In the genomic region with DNA sequence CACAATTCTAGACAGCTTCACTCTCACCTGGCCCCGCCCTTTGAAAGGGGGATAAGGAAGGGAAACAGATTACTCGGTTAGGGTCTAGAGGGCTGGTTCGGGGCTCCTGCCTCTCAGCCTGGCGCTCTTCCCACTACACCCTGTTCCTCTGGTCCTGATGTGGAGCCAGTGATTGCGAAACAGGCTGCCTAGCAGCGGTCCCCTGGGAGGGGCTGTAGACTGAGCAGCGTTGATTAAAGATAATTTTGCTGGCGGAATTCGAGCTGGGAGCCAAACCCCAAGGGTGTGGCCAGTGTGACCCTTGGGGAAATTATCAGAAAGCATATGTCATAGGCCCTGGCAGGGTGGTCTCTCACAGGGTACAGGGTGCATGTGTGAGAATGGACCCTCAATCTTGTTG, we compare ENCODE assay signal across 8 mouse cellular contexts. TPM values are rescaled to one million over a fixed set of nuclear protein-coding genes. Genes with fewer than 3 reads are reported as not detected.
DNase-seq lines count a peak whose midpoint lies in the region; ATAC-seq and TF ChIP-seq lines count a peak whose summit lies in the region.

No protein-coding gene starts in this region.

- no peak overlapping the region for H3K27ac ChIP-seq in stomach, postnatal 0 days (replicated peaks)

- H3K4me3 ChIP-seq in lung, adult 2 months (replicated peaks; ENCODE audit: extremely low read depth, low read depth, low read length), result no peak overlapping the region
- no peak overlapping the region for H3K4me3 ChIP-seq in stomach, postnatal 0 days (ENCODE audit: low read depth, low read length)

- WGBS in lung, adult 2 months, result 45% methylated on average over 9 of the region's 9 CpGs
- WGBS in stomach, postnatal 0 days, result 33% methylated on average over 9 of the region's 9 CpGs

- H3K27me3 ChIP-seq in stomach, postnatal 0 days (ENCODE audit: control insufficient read depth, insufficient read depth, low read length), result no peaks in the 10 kb centered on the region

- no peak overlapping the region for H3K4me2 ChIP-seq in stomach, postnatal 0 days (replicated peaks; ENCODE audit: low read depth)

- peaks cover 13% of the 10 kb centered on the region for H3K4me1 ChIP-seq in lung, adult 2 months (ENCODE audit: control insufficient read depth, insufficient read depth, low read length)
- no peaks in the 10 kb centered on the region; the same call in 1 of the 2 replicates for H3K4me1 ChIP-seq in stomach, postnatal 0 days (replicated peaks; ENCODE audit: control insufficient read depth, insufficient read depth)

- DNase-seq in lung, adult 18-20 months, result peak; percentile 64 to 70
- no peak for DNase-seq in lung, adult 2 months
- DNase-seq in gastrocnemius, adult 8-10 months (ENCODE audit: low spot score in 2 of 2), result peak; percentile 69 to 76
- DNase-seq in kidney, postnatal 14 days, result peak; percentile 68
- DNase-seq in stomach, postnatal 0 days (ENCODE audit: low spot score), result peak; percentile 50
- DNase-seq in natural killer cell, adult 2 months (ENCODE audit: low spot score in 2 of 2), result no peak
- DNase-seq in right cerebral cortex, adult 2 months (ENCODE audit: low spot score in 2 of 2), result no peak
- DNase-seq in cerebellum, postnatal 14 days, result no peak

- no peaks in the 10 kb centered on the region for H3K36me3 ChIP-seq in stomach, postnatal 0 days (ENCODE audit: control insufficient read depth, insufficient read depth, low read length)

- TF ChIP-seq EP300 in stomach, postnatal 0 days (optimal IDR thresholded peaks at IDR 0.05), result no peak

- no peak for TF ChIP-seq POLR2A in lung, adult 2 months (IDR thresholded peaks at IDR 0.05; ENCODE audit: borderline replicate concordance, extremely low read depth, low read depth, low read length)

- H3K9ac ChIP-seq in stomach, postnatal 0 days (ENCODE audit: low read length), result 0 out of 2 replicates have a peak overlapping the region, but pooled peaks have one; percentile 8

- TF ChIP-seq CTCF in lung, adult 2 months (IDR thresholded peaks at IDR 0.05; ENCODE audit: insufficient read depth, low read length), result no peak
- TF ChIP-seq CTCF in stomach, postnatal 0 days (IDR thresholded peaks at IDR 0.05; ENCODE audit: low read depth), result no peak

- ATAC-seq in stomach, postnatal 0 days (ENCODE audit: low FRiP score, low TSS enrichment), result peak; percentile 66

- no peaks in the 10 kb centered on the region for H3K9me3 ChIP-seq in stomach, postnatal 0 days (ENCODE audit: control insufficient read depth, low read length)

RNA-seq across cellular contexts. Expression of a gene that starts 59.9 kb away (rescaled TPM):
- polyA plus RNA-seq in lung, adult 2 months (2012; rRNA removed), result 21.8 and 23.5 TPM in 2 replicates
- 10 to 100 TPM in 2 of 4 experiments, 1 to 10 TPM in 2; 7.4 to 11.7 (median 9.5) TPM for total RNA-seq in gastrocnemius, adult 8-10 months (2022)
- 4.7 and 5.2 TPM in 2 replicates for polyA plus RNA-seq in stomach, postnatal 0 days (2015; fragmentation: Nextera tagmentation; extraction: Ambion mirVana)

Comparison
In these comparisons a context has a peak if more than half of its experiments do, and no peak if none do; other contexts are left out.
1. DNase-seq: peak in lung, adult 18-20 months (2 of 2), gastrocnemius, adult 8-10 months (2 of 2), kidney, postnatal 14 days (single experiment) and stomach, postnatal 0 days (single experiment); none in lung, adult 2 months (single experiment), natural killer cell, adult 2 months (0 of 2), right cerebral cortex, adult 2 months (0 of 2) and cerebellum, postnatal 14 days (0 of 2).